Mouse (Mus musculus) thymus, postnatal 0 days (tissue): ENCODE results near the gene Glipr1. TPM values are rescaled to one million over a fixed set of nuclear protein-coding genes. Genes with fewer than 3 reads are reported as not detected.

Experiments
- DNase-seq: peaks from one replicate; pipeline ENCODE4 v3.0.0-alpha.2; 2015; ENCODE audit warnings: low spot score
- polyA plus RNA-seq: library from polyadenylated mRNA; unstranded; fragments of >200 nt; fragmentation: Nextera tagmentation; extraction: Ambion mirVana; gene quantifications from 2 replicates; pipeline ENCODE4 v1.2.1, GENCODE M21; 2015

The Glipr1 gene
- polyA plus RNA-seq, 1 experiment from 2014 or later, result 30.4 TPM

DNA sequence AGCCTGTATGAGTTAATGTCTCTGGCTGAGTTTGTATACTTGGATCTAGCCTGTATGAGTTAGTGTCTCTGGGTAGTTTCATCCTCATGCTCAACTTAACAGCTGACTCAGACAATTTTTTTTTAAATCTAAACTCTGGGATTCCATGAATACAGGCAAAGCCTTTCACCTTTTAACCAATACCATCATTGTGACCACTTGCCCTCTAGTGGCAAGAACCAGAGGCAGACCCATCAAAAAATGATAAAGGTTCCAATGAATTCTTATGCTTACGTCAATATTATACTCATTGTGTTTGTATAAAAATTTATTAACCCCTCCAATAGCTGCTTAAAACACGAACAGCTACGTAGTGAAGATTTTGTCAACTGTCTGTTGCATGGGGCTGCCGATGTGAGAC lies 36.0 kb downstream of the Glipr1 start:
- no peak for DNase-seq

DNA sequence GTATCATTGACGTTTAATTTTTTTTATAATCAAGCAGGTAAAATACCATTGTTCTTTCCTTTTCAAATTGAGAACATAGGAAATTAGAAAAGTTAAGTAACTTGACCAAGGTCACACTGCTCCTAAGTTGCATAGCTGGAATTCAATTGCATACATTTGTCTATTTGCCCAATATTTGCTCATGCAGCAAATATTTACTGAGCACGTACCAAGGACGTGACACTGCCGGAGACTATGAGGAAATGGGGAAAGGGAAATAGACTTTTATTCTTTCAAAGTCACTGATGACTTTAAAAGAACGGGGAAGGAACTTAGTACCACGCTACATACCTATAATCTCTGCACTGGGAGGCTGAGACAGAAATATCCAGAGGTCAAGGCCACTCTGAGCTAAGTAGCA lies 42.0 kb downstream of the Glipr1 start:
- no peak for DNase-seq

DNA sequence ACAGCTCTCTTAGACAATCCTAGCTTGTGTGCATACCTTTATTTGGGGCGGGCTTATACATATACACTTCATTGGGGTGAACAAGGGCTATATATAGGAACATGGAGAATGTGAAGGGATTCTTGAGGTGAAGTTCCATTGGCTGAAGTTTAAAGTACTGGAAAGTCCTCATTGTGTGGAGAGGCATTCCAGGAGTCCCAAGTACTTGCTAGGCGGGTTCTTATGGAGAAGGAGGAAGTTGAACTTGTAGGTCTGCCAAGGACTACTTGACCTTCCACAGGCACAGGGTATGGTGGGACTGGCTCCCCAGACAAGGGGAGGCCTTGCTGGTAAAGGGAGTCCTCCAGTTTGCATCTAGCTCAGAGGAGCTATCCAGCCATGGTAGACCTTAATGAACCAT lies 43.1 kb downstream of the Glipr1 start:
- no peak for DNase-seq

DNA sequence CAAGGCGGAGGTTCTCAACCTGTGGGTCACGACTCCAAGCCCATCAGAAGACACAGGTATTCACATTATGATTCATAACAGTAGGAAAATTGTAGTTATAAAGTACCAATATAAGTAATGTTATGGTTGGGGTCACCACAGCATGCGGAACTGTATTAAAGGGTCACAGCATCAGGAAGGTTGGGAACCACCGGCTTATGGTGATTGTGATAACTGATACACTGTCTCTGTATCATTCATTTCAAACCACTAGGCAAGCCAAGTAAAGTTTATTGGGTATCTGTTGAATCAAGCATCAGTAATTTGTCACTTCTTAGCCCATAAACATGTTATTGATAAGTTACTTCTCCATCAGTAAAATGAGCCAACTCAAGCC lies 44.4 kb downstream of the Glipr1 start:
- DNase-seq, result no peak

DNA sequence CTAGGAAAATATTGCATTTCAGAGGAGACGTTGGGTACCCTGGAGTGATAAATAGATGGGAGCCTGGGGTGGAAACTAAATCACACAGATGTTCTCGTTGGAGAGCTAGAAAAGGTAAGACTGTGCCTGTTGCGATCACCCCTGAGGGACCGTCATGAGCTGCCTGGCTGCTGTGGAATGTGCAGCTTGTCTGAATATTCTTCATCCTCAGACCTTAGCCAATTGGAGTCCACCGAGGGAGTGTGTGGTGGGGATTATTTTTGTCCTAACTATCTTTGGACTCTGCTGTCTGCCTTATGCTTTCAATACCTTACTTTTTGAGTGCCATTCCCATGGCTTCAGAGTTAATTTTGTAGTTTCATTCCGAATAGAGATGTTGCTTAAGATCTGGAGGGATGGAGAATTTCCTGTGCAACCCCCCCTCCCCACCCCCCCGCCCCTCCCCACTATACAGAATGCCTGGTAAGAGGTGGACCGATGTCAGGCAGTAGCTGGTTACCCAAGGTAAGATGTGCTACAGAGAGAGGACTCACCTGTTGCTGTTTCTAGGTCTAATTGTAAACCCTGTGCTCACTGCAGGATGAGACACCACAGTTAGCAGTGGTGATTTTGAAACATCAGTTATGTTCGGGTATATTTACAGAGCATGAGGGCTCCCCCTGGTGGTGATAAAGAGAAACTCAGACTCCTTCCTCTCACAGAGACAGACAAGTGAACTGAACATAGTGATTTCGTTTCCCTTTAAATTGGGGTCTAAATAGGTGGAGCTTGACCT lies 45.0 kb downstream of the Glipr1 start:
- DNase-seq, result peak; percentile 75

DNA sequence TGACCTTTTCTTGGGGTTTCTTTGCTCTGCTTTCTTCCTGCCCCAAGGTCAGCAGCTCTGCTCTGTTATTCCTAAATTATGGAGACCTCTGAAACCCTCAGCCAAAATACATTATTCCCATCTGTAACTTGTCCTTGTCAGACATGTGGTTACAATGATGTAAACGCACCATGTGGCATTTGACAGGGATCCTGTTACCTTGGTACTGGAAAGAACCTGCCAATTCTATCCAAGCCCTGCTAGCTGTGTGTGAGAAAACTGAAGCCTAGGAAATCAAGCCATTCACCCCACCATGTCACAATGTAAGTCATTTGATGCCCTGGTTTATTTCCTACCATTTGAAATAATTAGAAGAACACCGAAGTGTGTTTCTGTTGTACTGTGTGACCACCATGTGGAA lies 46.6 kb downstream of the Glipr1 start:
- DNase-seq, result no peak

DNA sequence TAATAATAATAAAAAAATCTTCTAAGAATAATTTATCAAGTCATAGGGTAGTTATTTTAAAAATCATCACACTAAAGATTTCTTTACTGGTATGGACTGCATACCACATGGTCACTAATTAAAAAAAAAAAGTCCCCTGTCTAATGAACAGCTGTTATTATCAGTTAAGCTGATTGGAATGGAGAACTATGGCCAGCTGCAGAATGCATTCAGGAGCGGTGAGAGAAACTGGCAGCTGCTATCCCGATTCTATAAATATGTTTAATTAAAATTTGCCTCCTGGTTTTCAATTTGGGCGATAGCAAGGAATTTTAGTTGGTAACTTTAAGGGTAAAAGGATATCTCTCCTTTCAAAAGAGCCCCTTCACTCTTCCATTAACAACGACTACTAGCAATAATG lies 53.4 kb downstream of the Glipr1 start:
- DNase-seq, result no peak

DNA sequence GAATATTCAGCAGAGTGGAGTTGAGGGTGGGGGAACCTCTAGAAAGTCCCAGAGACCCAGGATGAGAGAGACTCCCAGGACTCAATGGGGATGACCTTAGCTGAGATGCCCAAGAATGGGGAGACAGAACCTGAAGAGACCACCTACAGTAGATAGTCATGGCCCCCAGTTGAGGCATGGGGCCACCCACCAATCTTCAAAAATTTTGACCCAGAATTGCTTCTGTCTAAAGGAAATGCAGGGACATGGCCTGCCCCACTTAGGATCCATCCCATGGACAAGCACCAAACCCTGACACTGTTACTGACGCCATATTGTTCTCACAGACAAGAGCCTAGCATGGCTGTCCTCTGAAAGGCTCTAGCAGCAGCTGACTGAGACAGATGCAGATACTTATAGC lies 54.4 kb downstream of the Glipr1 start:
- DNase-seq, result no peak

DNA sequence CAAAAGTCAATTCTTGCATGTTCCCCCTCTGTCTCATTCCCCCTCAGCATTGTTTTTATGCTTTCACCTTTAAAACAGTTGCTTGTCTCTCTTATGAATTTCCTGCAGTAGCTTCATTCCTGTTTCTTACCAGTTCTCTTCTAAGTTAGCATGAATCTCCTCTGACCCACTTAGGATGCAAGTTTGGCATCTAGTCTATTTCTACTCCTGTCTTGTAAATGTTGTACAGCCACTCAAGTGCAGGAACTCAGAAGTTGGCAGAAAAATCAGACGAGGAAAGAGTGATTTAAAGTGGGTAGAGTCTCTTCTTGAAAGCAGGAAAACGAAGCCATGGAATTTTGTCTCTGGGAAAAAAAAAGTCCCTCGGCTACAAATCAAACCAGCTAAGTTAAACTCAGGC lies 56.9 kb downstream of the Glipr1 start:
- no peak for DNase-seq

DNA sequence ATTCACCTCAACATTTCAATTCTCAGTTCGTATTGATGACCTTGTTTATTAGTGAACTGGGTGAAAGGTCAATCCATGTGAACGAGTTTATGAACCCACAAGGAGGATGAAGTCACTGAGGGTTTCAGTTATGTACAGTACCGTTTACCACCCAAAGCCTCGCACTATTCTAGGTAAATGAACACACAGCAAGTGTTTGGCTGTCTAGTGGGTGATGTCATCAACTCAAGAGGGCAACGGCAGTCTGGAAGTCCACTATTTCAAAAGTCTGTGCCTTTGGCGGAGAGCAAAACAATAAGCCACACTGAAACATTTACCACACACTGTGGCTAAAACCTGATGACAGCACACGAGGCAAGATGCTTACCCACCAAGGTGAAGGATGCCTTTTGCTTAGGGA lies 59.4 kb downstream of the Glipr1 start:
- DNase-seq, result no peak

DNA sequence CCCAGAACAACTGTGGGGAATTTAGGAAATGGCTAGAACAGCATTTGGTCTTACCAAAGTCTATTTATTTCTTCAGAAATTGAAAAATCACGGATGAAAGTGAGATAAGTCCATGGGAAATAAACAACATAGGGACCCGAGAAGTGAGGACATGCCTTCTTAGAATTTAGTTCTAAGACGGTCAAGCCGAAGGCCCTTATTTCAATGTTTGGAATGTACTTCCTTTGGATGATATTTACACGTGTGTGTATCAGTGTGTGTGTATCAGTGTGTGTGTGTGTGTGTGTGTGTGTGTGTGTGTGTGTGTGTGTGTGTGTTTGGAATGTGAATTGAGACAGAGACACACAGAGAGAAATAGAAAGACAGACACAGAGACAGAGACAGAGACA lies 65.3 kb downstream of the Glipr1 start:
- no peak for DNase-seq

DNA sequence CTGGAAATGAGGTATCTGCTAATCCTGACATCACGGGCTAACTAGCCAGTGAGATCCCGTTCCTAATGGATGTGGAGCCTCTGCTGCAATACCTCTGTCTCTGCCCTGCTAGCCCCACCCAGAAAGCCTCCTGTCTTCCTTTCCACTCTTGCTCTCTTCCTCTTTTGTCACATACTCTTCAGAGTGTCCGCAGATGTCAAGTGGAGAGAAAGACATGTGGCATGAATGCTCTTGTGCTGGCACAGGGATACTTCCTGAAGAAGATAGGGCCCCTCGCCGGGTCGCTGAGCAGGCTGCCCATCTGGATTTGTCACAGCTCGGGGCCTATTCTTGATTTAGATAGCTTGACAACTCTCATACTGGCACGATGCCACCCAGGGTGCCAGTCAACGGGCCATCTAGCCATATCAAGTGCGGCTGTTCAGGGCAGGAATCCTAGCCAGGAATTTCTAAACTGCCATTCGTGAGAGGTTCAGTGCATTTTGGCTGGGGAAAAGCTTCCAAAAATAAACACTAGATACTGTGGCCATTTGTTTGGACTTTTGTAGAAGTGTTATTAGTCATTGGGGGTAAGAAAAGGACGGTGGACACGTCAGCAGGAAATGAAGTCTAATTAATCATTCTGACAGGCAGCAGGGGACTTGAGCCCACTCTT lies 65.8 kb downstream of the Glipr1 start:
- DNase-seq, result no peak

DNA sequence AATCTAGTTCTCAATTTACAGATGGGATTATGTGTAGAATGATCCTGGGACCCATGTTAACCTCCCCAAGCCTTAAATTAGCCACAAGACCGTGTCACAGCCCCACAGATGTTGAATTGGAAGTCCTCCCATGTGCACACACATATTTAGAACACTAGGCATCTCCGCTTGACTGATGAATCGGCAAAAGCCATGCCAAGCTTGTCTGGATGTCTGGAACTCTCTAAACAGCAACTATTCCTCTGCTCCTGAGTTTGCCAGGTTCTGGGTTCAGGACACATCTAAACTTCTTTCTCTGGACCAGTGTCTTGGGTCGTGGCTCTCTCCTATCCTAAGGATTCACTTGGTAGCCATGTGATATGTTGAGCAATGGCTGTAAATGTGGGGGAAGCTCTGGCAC lies 66.4 kb downstream of the Glipr1 start:
- no peak for DNase-seq

Other genes with a start within 250 kb of the Glipr1 start
- gene Krr1, start 30.0 kb downstream of the Glipr1 start, polyA plus RNA-seq, result 41.4 and 45.0 TPM in 2 replicates
- not detected in 2 replicates for gene Glipr1l1, start 57.6 kb upstream of the Glipr1 start, polyA plus RNA-seq
- not detected in 2 replicates for gene Glipr1l2, start 80.7 kb upstream of the Glipr1 start, polyA plus RNA-seq
- gene Glipr1l3, start 157.7 kb upstream of the Glipr1 start, polyA plus RNA-seq, result not detected in 2 replicates
- not detected in 2 replicates for gene Caps2, start 161.0 kb upstream of the Glipr1 start, polyA plus RNA-seq